Mouse (Mus musculus) olfactory bulb, adult 2 months (tissue): ENCODE results near the gene Prrx1.

ENCODE experiments used
- CTCF ChIP-seq: fragments of 200-500 bp; IDR thresholded peaks from 2 replicates; pipeline ENCODE4 v1.5.1; 2012; ENCODE audit warnings: low read depth, mild to moderate bottlenecking, low read length, moderate library complexity; ENCODE audit not compliant: insufficient read depth
- POLR2A ChIP-seq: fragments of 200-500 bp; IDR thresholded peaks from 2 replicates; pipeline ENCODE4 v1.6.1; 2012; ENCODE audit warnings: mild to moderate bottlenecking, low read depth, low read length, moderate library complexity; ENCODE audit not compliant: insufficient read depth

DNA sequence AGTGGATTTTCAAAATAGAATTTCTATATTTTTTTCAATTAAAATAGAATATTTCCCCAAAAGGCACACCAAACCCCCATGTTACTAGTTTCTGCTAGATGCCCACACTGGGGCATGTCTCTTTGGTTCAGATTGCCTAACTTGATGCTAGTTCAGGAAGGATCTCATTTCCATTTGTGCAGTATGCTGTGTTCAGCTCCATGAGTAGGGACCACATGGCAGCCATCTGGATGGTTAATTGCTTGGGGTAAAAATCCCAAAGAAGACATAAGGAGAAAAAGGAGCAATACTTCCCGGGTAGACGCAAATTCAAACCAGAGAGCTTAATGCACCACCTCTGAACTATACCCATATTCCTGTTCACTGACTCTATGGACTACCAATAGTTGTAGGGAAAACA is 57.6 kb downstream of the Prrx1 start:
- no peak for TF ChIP-seq CTCF
- no peak for TF ChIP-seq POLR2A
